Mouse (Mus musculus) lung, embryonic 16.5 days (tissue): ENCODE measurements around the gene Tuba3a. TPM values are rescaled to one million over a fixed set of nuclear protein-coding genes. Genes with fewer than 3 reads are reported as not detected.
A peak's percentile ranks its signal among the peaks of the same experiment; 100 is the strongest.

Experiments used
- ATAC-seq: fragments of 200-750 bp; cut with Nextera tagmentation; 2 replicates; pipeline ENCODE4 v1.8.0; 2017; ENCODE audit warnings: low read depth, mild to moderate bottlenecking, moderate library complexity
- H3K27ac ChIP-seq: fragments of 300-500 bp; sonication (generic); 2 replicates; pipeline ENCODE4 v1.5.1; 2014; ENCODE audit warnings: mild to moderate bottlenecking, control low read depth, low read length
- H3K27me3 ChIP-seq: fragments of 300-500 bp; sonication (generic); 2 replicates; pipeline ENCODE4 v1.6.1; 2014; ENCODE audit warnings: low read depth, low read length, mixed read lengths; ENCODE audit not compliant: control insufficient read depth, insufficient read depth
- H3K36me3 ChIP-seq: fragments of 300-500 bp; sonication (generic); 2 replicates; pipeline ENCODE4 v1.6.1; 2014; ENCODE audit warnings: low read length; ENCODE audit not compliant: control insufficient read depth, insufficient read depth
- H3K4me1 ChIP-seq: fragments of 300-500 bp; sonication (generic); replicated peaks from 2 replicates; pipeline ENCODE4 v1.6.1; 2014; ENCODE audit warnings: low read length, mixed read lengths; ENCODE audit not compliant: control insufficient read depth, insufficient read depth
- H3K4me2 ChIP-seq: fragments of 300-500 bp; sonication (generic); 2 replicates; pipeline ENCODE4 v1.6.1; 2014; ENCODE audit warnings: low read depth, low read length, control low read depth
- H3K4me3 ChIP-seq: fragments of 300-500 bp; sonication (generic); 2 replicates; pipeline ENCODE4 v1.5.1; 2014; ENCODE audit warnings: mild to moderate bottlenecking, low read length, control low read depth
- H3K9ac ChIP-seq: fragments of 300-500 bp; sonication (generic); 2 replicates; pipeline ENCODE4 v1.6.1; 2014; ENCODE audit warnings: low read length, control low read depth
- H3K9me3 ChIP-seq: fragments of 300-500 bp; sonication (generic); 2 replicates; pipeline ENCODE4 v1.6.1; 2016; ENCODE audit warnings: low read length; ENCODE audit not compliant: control insufficient read depth
- WGBS: fragments of 180-500 bp; shearing (Covaris S2); extraction: QIAGEN DNeasy Blood & Tissue Kit; methylation state at CpG from one replicate; pipeline ENCODE4 v1.1.7; 2014; 5-methylcytosine and 5-hydroxymethylcytosine counted together
- polyA plus RNA-seq: library from polyadenylated mRNA; unstranded; fragments of >200 nt; fragmentation: Nextera tagmentation; extraction: Ambion mirVana; gene quantifications from 2 replicates; pipeline ENCODE4 v1.2.1, GENCODE M21; 2015

Gene Tuba3a
- 0.16 TPM in 1 of 2 replicates, not detected in the other for polyA plus RNA-seq

DNA sequence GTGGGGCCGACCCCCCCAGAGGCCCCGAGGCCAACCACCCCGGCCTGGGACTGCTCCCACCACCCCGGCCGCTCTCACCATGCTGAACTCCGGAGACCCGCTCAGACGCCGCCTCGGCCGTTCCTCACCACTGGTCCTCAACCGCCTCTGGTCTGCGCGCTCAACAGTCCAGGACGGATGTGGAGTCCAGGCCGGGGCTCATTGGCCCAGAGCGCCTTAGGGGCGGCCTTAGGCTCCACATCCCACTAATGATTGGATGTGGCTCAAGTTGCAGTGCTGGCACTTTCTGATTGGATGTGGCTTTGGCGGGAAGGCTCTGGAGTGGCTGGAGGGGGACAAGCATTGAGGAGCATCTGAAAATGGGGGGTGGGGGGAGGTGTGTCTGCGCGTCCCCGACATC, at the start of gene Tuba3a:
Tuba3a (minus strand) TSS at position 153 of the 400 bp plus-strand sequence.
- Histone ChIP-seq H3K27me3 (no peaks in the 10 kb centered on the region; the same call in 1 of the 2 replicates), H3K4me3 (no peak within 1 kb of the TSS), H3K9me3 (0 out of 2 replicates have a peak, but pooled peaks cover 5% of the 10 kb centered on the region), H3K27ac (no peak within 1 kb of the TSS), H3K4me2 (no peak within 1 kb of the TSS), H3K36me3 (no peaks in the 10 kb centered on the region), H3K4me1 (0 out of 2 replicates have a peak, but pooled peaks cover 2% of the 10 kb centered on the region), H3K9ac (no peak within 1 kb of the TSS)
- WGBS: 94% methylated on average over 22 of the region's 22 CpGs
- no peak for ATAC-seq

DNA sequence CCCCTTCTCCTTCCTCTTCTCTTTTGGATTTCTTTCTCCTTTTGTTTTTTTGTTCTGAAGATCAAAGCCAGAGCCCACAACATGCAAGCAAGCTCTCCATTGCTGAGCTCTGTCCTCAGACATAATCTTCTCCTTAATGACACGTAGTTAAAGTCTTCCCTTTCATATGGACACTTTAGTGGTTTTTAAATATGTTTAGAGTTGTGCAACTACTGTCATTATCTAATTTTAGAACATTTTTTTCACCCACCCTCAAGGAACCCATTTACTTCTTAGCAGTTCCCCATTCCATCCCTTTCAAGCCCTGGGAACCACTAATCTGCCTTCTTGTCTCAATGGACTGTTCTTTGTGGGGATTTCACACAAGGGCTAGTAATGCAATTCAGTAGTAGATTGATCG, 48.5 kb upstream of the Tuba3a start:
- peak; percentile 7; the same call in 1 of the 2 replicates for ATAC-seq
- Histone ChIP-seq H3K36me3 (no peaks in the 10 kb centered on the region), H3K9me3 (no peaks in the 10 kb centered on the region), H3K4me1 (peaks cover 11% of the 10 kb centered on the region; the same call in 1 of the 2 replicates), H3K4me2 (no peak overlapping the region), H3K27me3 (no peaks in the 10 kb centered on the region), H3K27ac (peak overlapping the region; percentile 52), H3K4me3 (no peak overlapping the region), H3K9ac (no peak overlapping the region)
- WGBS: 66% methylated on average over 2 of the region's 2 CpGs

DNA sequence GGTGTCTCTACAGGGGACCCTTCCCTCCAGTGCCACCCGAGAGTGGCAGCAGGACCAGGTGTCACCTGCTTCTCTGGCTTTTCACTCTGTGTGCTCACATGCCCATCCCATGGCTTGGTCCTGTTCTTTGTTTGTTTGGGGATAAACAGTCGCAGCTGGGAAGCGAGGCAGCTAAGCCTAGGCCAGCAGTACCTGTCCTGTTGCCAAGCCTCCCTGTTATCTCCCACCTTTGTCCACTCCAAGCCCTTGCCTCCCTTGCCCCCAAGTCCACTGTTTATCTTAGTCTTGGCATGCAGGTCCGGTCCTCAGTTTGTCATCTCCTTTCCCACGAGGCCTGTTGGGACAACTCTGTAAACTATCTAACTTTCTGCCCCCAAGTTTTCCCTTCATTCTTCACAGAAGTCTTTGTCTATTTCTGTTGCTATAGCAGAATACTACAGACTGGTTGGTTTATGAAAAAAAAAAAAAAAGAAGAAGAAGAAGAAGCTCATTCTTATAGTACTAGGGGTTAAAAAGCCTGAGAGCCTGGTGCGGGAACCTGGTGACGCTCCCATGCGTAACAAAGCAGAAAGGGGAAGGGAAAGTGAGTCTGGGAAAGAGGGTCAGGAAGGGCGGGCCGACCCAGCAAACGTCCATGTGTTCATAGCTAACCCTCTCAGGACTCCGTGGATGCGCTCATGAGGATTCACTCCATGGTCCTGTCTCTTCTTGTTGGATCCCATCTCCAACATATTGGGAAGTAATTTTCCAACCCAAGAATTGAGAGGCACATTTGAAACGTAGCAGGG, 47.5 kb upstream of the Tuba3a start:
- no peaks in the 10 kb centered on the region for H3K36me3 ChIP-seq
- H3K4me1 ChIP-seq: peaks cover 11% of the 10 kb centered on the region; the same call in 1 of the 2 replicates
- no peak overlapping the region for H3K4me2 ChIP-seq
- ATAC-seq: no peak
- no peaks in the 10 kb centered on the region for H3K27me3 ChIP-seq
- H3K27ac ChIP-seq: peak overlapping the region; percentile 52; the same call in 1 of the 2 replicates
- no peak overlapping the region for H3K9ac ChIP-seq
- no peaks in the 10 kb centered on the region for H3K9me3 ChIP-seq
- 62% methylated on average over 14 of the region's 14 CpGs for WGBS
- H3K4me3 ChIP-seq: no peak overlapping the region

DNA sequence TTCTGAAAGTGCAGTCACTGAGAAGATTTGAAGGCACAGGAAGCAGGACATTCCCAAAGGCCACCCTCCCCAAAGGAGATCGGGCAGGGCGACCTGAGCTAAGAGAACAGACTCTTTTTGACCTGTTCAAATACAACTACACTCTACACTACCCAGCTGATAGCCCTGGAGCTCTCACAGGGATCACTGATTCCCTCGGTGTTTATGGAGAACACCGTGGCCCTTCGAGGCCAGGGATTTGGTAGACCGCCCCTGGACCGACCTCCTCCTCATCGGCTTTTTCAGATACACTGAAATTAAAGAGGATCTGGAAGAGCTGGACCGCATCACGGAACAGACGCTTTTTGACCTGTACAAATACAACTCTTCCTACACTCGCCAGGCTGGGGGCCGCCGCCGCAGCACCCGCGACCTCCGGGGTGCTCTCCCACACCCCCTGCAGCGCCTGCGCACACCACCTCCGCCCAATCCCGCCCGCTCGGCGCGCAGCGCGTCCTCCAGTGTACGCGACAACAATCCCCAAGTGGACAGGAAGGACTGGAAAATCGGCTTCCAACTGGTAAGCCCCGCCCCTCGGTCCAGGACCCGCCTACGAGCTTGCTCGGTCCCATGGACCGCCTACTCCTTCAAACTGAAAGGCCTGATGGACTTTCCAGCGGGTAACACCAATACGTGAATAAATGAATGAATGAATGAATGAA, 44.9 kb upstream of the Tuba3a start:
- Histone ChIP-seq H3K4me1 (peaks cover 11% of the 10 kb centered on the region; the same call in 1 of the 2 replicates), H3K36me3 (no peaks in the 10 kb centered on the region), H3K27me3 (no peaks in the 10 kb centered on the region), H3K4me3 (peak overlapping the region; percentile 57), H3K4me2 (peak overlapping the region; percentile 65), H3K9ac (peak overlapping the region; percentile 71), H3K27ac (peak overlapping the region; percentile 48; the same call in 1 of the 2 replicates), H3K9me3 (no peaks in the 10 kb centered on the region)
- ATAC-seq: peak; percentile 96
- WGBS: under 1% methylated on average over 39 of the region's 39 CpGs

DNA sequence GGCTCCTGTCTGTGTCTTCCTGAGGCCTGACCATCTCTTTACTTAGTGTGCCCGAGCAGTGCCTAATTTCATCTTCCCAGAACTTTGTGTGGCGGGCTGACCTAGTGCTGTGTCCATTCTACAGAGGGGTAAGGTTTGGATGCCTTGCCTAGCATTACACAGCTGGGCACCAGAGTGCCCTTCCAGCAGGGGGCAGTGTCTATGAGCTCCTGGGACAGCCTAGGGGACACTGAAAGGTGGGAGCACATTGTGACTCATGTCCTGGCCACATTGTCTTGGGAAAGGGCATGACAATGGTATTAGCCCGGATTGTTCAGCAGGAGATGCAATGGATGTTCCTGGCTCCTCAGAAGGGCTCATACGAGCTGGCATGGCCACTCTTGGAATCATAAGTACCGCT, 42.4 kb upstream of the Tuba3a start:
- WGBS: 73% methylated on average over 5 of the region's 5 CpGs
- H3K9me3 ChIP-seq: no peaks in the 10 kb centered on the region

DNA sequence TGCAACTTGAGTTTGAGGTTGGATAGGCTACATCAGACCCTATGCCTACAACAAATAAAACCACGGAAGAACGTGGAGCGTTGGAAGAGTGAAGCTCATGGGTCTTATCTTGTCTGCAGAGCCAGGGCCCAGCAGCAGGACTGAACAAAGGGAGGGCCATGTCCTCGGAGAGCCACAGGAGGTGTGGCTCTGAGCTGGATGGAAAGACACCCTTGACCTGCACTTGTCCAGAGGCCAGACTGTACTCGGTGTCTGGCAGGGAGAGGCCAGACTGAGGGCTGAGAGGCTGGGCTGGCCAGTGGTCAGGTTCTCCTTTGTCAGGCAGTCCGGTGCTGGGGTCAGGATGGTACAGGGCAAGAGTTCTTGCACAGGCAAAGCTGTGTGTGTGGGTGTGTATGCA, 39.5 kb upstream of the Tuba3a start:
- peaks cover 14% of the 10 kb centered on the region for H3K27me3 ChIP-seq
- H3K27ac ChIP-seq: no peak overlapping the region
- ATAC-seq: no peak
- 42% methylated on average over 6 of the region's 6 CpGs for WGBS
- H3K9me3 ChIP-seq: no peaks in the 10 kb centered on the region
- no peaks in the 10 kb centered on the region for H3K36me3 ChIP-seq
- no peak overlapping the region for H3K9ac ChIP-seq
- no peak overlapping the region for H3K4me3 ChIP-seq
- H3K4me2 ChIP-seq: no peak overlapping the region
- H3K4me1 ChIP-seq: peaks cover 13% of the 10 kb centered on the region; the same call in 1 of the 2 replicates

More for the DNA sequence above, 42.4 kb upstream of the Tuba3a start:
- Histone ChIP-seq H3K4me2 (no peak overlapping the region), H3K27ac (no peak overlapping the region), H3K4me1 (peaks cover 8% of the 10 kb centered on the region; the same call in 1 of the 2 replicates), H3K4me3 (no peak overlapping the region), H3K27me3 (no peaks in the 10 kb centered on the region), H3K36me3 (no peaks in the 10 kb centered on the region), H3K9ac (no peak overlapping the region)
- no peak for ATAC-seq

DNA sequence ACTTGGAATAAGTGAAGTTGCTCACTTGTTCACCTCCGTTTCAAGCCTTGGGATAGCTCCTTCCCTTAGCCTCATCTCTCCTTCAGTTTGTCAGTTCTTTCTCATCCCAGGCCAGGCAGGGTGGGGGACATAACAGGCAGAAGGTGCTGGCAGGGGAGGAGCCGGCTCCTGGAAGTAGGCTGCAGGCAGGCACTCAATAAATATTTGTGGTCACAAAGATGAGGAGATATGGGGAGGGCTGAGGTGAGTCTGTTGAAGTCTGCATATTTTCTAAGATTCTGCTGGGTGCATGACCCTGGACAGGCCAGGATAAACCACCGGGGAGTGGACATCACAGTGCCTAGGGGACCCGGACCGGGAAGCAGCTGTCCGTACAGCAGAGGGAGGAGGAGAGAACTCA, 37.7 kb upstream of the Tuba3a start:
- H3K36me3 ChIP-seq: no peaks in the 10 kb centered on the region
- H3K9ac ChIP-seq: no peak overlapping the region
- peaks cover 14% of the 10 kb centered on the region for H3K27me3 ChIP-seq
- H3K4me3 ChIP-seq: peak overlapping the region; percentile 4; the same call in 1 of the 2 replicates
- H3K4me1 ChIP-seq: peaks cover 23% of the 10 kb centered on the region
- no peak overlapping the region for H3K27ac ChIP-seq
- H3K9me3 ChIP-seq: no peaks in the 10 kb centered on the region
- H3K4me2 ChIP-seq: peak overlapping the region; percentile 23; the same call in 1 of the 2 replicates
- no peak; the same call in 1 of the 2 replicates for ATAC-seq
- 28% methylated on average over 6 of the region's 6 CpGs for WGBS

DNA sequence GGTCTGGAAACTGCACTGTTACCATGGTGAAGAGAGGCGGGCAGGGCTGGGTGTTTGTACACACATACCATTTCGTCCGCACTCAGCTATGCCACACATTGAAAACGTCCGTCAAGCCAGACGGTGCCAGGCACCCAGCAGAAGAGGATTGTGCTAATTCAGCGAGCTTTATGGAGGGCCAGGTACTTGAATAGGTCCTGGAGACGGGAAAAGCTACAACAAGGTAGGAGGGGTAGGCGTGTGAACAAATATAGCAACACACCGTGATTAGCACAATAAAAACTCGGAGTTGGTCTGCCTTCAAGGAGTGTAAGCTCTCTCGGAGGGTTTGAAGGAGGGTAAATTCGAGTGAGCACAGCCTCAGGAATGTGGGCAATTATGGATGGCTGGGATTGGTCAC, 37.0 kb upstream of the Tuba3a start:
- no peaks in the 10 kb centered on the region for H3K9me3 ChIP-seq
- no peak overlapping the region; the same call in 1 of the 2 replicates for H3K4me3 ChIP-seq
- H3K27me3 ChIP-seq: peaks cover 14% of the 10 kb centered on the region
- peak overlapping the region; percentile 65 for H3K27ac ChIP-seq
- peaks cover 23% of the 10 kb centered on the region for H3K4me1 ChIP-seq
- H3K9ac ChIP-seq: no peak overlapping the region
- peak overlapping the region; percentile 32 for H3K4me2 ChIP-seq
- ATAC-seq: peak; percentile 48; the same call in 1 of the 2 replicates
- 38% methylated on average over 13 of the region's 13 CpGs for WGBS
- no peaks in the 10 kb centered on the region for H3K36me3 ChIP-seq
